In the genomic region with DNA sequence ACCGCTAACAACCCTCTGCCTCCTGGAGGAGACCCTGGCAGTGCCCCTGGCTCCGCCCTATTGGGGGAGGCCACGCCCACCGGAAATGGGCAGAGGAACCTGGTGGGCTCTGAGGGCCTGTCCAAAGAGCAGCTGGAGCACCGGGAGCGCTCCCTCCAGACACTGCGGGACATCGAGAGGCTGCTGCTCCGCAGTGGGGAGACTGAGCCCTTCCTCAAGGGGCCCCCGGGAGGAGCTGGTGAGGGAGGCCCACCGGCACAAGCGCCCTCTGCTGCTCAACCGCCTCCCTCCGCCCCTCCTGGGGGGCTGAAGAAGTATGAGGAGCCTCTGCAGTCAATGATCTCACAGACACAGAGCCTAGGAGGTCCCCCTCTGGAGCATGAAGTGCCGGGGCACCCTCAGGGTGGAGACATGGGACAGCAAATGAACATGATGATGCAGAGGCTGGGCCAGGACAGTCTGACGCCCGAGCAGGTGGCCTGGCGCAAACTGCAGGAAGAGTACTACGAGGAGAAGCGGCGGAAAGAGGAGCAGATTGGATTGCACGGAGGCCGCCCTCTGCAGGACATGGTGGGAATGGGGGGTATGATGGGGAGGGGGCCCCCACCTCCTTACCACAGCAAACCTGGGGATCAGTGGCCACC, we compare ENCODE assay signal across 11 mouse cellular contexts. TPM values are rescaled to one million over a fixed set of nuclear protein-coding genes. Genes with fewer than 3 reads are reported as not detected.
DNase-seq lines count a peak whose midpoint lies in the region; ATAC-seq lines count a peak whose summit lies in the region.
"Had no signal": no experiment of that assay in that cellular context is flagged by ENCODE, and none has a peak within 500 bp of the region (broad histone marks: within the 10 kb centered on the region; RNA-seq: fewer than 3 reads in every experiment).

No protein-coding gene starts in this region.

- H3K27me3 ChIP-seq in hindbrain, embryonic 12.5 days, result peaks cover 8% of the 10 kb centered on the region
- H3K27me3 ChIP-seq in hindbrain, embryonic 14.5 days (ENCODE audit: control insufficient read depth, insufficient read depth, low read length), result no peaks in the 10 kb centered on the region

- H3K9me3 ChIP-seq in hindbrain, embryonic 12.5 days (replicated peaks), result no peaks in the 10 kb centered on the region
- no peaks in the 10 kb centered on the region for H3K9me3 ChIP-seq in hindbrain, embryonic 14.5 days (ENCODE audit: control insufficient read depth, low read length)

- peaks cover 48% of the 10 kb centered on the region for H3K36me3 ChIP-seq in hindbrain, embryonic 12.5 days
- peaks cover 59% of the 10 kb centered on the region for H3K36me3 ChIP-seq in hindbrain, embryonic 14.5 days (replicated peaks; ENCODE audit: control insufficient read depth, insufficient read depth)

- no peak overlapping the region for H3K4me2 ChIP-seq in hindbrain, embryonic 12.5 days (replicated peaks)
- no peak overlapping the region for H3K4me2 ChIP-seq in hindbrain, embryonic 14.5 days (replicated peaks)

- H3K4me3 ChIP-seq in hindbrain, embryonic 12.5 days, result no peak overlapping the region
- no peak overlapping the region for H3K4me3 ChIP-seq in hindbrain, embryonic 14.5 days (replicated peaks; ENCODE audit: low read length)
- H3K4me3 ChIP-seq: myocyte had no signal

- DNase-seq in adrenal gland, adult (ENCODE audit: inconsistent age in 2 of 2, low spot score in 1 of 2), result peak; percentile 26 to 36
- no peak for DNase-seq in adrenal gland, postnatal 36 days
- DNase-seq in hindbrain, embryonic 14.5 days (ENCODE audit: low spot score), result no peak
- DNase-seq in retina, postnatal 1 day, result peak; percentile 53
- DNase-seq in retina, embryonic 14.5 days (ENCODE audit: low spot score), result no peak
- DNase-seq in thymus, postnatal 10 days (ENCODE audit: low spot score in 2 of 2), result peak; percentile 67 to 70
- DNase-seq in right cerebral cortex, postnatal 14 days, result no peak

- H3K9ac ChIP-seq in hindbrain, embryonic 12.5 days, result 0 out of 2 replicates have a peak overlapping the region, but pooled peaks have one; percentile 8
- H3K9ac ChIP-seq in hindbrain, embryonic 14.5 days, result no peak overlapping the region

- WGBS in hindbrain, embryonic 12.5 days, result 47% methylated on average over 23 of the region's 23 CpGs
- WGBS in hindbrain, embryonic 14.5 days, result 53% methylated on average over 21 of the region's 23 CpGs

- ATAC-seq in hindbrain, embryonic 12.5 days (ENCODE audit: low FRiP score), result no peak
- ATAC-seq in hindbrain, embryonic 14.5 days (ENCODE audit: low FRiP score), result no peak

- H3K27ac ChIP-seq in hindbrain, embryonic 12.5 days, result no peak overlapping the region; the same call in 1 of the 2 replicates
- H3K27ac ChIP-seq in hindbrain, embryonic 14.5 days, result no peak overlapping the region

- peaks cover 36% of the 10 kb centered on the region for H3K4me1 ChIP-seq in hindbrain, embryonic 12.5 days
- H3K4me1 ChIP-seq in hindbrain, embryonic 14.5 days (replicated peaks; ENCODE audit: control insufficient read depth, insufficient read depth, low read length), result peaks cover 21% of the 10 kb centered on the region

RNA-seq across cellular contexts. Expression of a gene that starts 23.3 kb away (rescaled TPM):
- 10 to 100 TPM; 47.6 to 51.8 TPM for total RNA-seq in adrenal gland, postnatal 36 days (2021)
- polyA plus RNA-seq in hindbrain, embryonic 12.5 days (2016; fragmentation: Nextera tagmentation; extraction: Ambion mirVana), result 12.3 and 15.5 TPM in 2 replicates
- 11.6 and 13.5 TPM in 2 replicates for polyA plus RNA-seq in hindbrain, embryonic 14.5 days (2014; fragmentation: Nextera tagmentation; extraction: Ambion mirVana)

RNA-seq across cellular contexts. Expression of a gene that starts 51.2 kb away (rescaled TPM):
- total RNA-seq in adrenal gland, postnatal 36 days (2021), result not detected
- not detected in 2 replicates for polyA plus RNA-seq in hindbrain, embryonic 12.5 days (2016; fragmentation: Nextera tagmentation; extraction: Ambion mirVana)
- polyA plus RNA-seq in hindbrain, embryonic 14.5 days (2014; fragmentation: Nextera tagmentation; extraction: Ambion mirVana), result not detected in 2 replicates
- total RNA-seq: left cerebral cortex, postnatal 10 days had no signal
- polyA plus RNA-seq: heart, embryonic 16.5 days; myocyte had no signal

RNA-seq across cellular contexts. Expression of a gene that starts 55.7 kb away (rescaled TPM):
- not detected for total RNA-seq in adrenal gland, postnatal 36 days (2021)
- not detected in 2 replicates for polyA plus RNA-seq in hindbrain, embryonic 12.5 days (2016; fragmentation: Nextera tagmentation; extraction: Ambion mirVana)
- not detected in 2 replicates for polyA plus RNA-seq in hindbrain, embryonic 14.5 days (2014; fragmentation: Nextera tagmentation; extraction: Ambion mirVana)
- total RNA-seq: left cerebral cortex, postnatal 10 days had no signal

Comparison
In these comparisons a context has a peak if more than half of its experiments do, and no peak if none do; other contexts are left out.
1. DNase-seq: peak in adrenal gland, adult (2 of 2), retina, postnatal 1 day (single experiment) and thymus, postnatal 10 days (2 of 2); none in adrenal gland, postnatal 36 days (0 of 2), hindbrain, embryonic 14.5 days (single experiment), retina, embryonic 14.5 days (single experiment) and right cerebral cortex, postnatal 14 days (single experiment).